In the genomic region with DNA sequence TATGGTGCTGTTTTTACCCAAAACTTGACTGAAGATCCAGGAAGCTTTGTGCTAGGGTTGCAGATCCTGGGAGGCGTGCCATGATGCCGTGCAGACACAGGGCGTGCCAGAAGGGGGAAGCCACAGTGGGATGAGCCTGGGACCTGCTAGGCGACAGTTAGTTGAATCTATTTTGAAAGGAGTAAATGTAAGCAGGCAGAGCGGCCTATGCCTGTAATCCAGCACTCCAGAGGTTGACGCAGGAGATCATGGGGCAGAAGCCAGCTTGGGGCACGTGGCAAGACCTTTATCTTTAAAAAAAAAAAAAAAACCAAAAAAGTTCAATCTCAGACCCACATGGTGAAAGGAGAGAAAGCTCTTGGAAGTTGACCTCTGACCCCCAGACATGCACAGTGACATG, we compare ENCODE assay signal across 17 mouse cellular contexts.
"Had no signal": no experiment of that assay in that cellular context is flagged by ENCODE, and none has a peak within 500 bp of the region (broad histone marks: within the 10 kb centered on the region; RNA-seq: fewer than 3 reads in every experiment).

No protein-coding gene starts in this region.

- ATAC-seq: liver, embryonic 12.5 days; midbrain, embryonic 13.5 days; midbrain, embryonic 16.5 days had no signal

- H3K27me3 ChIP-seq: kidney, embryonic 15.5 days; liver, embryonic 12.5 days; liver, embryonic 15.5 days; midbrain, embryonic 13.5 days; neural tube, embryonic 13.5 days; stomach, embryonic 15.5 days had no signal

- H3K4me1 ChIP-seq: kidney, embryonic 15.5 days; liver, embryonic 12.5 days; liver, embryonic 15.5 days; megakaryocyte, embryonic 14.5 days; midbrain, embryonic 10.5 days; midbrain, embryonic 13.5 days; neural tube, embryonic 13.5 days; stomach, embryonic 15.5 days had no signal

- H3K9me3 ChIP-seq: kidney, embryonic 15.5 days; stomach, embryonic 15.5 days had no signal

- H3K9ac ChIP-seq: kidney, embryonic 15.5 days; liver, embryonic 12.5 days; liver, embryonic 15.5 days; midbrain, embryonic 13.5 days; neural tube, embryonic 13.5 days; stomach, embryonic 15.5 days had no signal

- H3K4me3 ChIP-seq: kidney, embryonic 15.5 days; left cerebral cortex, adult 2 months; liver, embryonic 12.5 days; liver, embryonic 15.5 days; megakaryocyte, embryonic 14.5 days; midbrain, embryonic 10.5 days; midbrain, embryonic 13.5 days; myocyte; neural tube, embryonic 13.5 days; stomach, embryonic 15.5 days had no signal

- DNase-seq: kidney, adult 8-10 months; kidney, postnatal 10 days; kidney, postnatal 36 days; layer of hippocampus, postnatal 36 days; retina, postnatal 1 day; right cerebral cortex, postnatal 25 days had no signal

- H3K4me2 ChIP-seq: kidney, embryonic 15.5 days; liver, embryonic 12.5 days; liver, embryonic 15.5 days; midbrain, embryonic 13.5 days; neural tube, embryonic 13.5 days; stomach, embryonic 15.5 days had no signal

- H3K27ac ChIP-seq: kidney, embryonic 15.5 days; left cerebral cortex, adult 2 months; liver, embryonic 12.5 days; liver, embryonic 15.5 days; midbrain, embryonic 10.5 days; midbrain, embryonic 13.5 days; neural tube, embryonic 13.5 days; stomach, embryonic 15.5 days had no signal
